Mouse (Mus musculus) ES-E14 (cell line): ENCODE measurements around the gene Wdr66. TPM values are rescaled to one million over a fixed set of nuclear protein-coding genes. Genes with fewer than 3 reads are reported as not detected.

ENCODE experiments used
- DNase-seq: peaks from one replicate; pipeline ENCODE4 v3.0.0-alpha.2; 2013; ENCODE audit warnings: low read depth, low spot score
- H3K27ac ChIP-seq: 2 replicates; pipeline ENCODE4 v1.5.1; 2012; ENCODE audit warnings: low read depth, mild to moderate bottlenecking, low read length, moderate library complexity, mixed read lengths; ENCODE audit not compliant: poor library complexity, insufficient read depth, severe bottlenecking
- H3K36me3 ChIP-seq: 2 replicates; pipeline ENCODE4 v1.6.1; 2012; ENCODE audit warnings: mild to moderate bottlenecking, low read length, moderate library complexity, mixed read lengths; ENCODE audit not compliant: control insufficient read depth, poor library complexity, insufficient read depth, severe bottlenecking
- H3K4me1 ChIP-seq, 2 experiments: fragments of 150-350 bp in 1 of 2; sonication (generic) in 1 of 2; 2 replicates each; pipeline ENCODE4 v1.6.1; 2012; ENCODE audit warnings: low read length in 2 of 2, mild to moderate bottlenecking in 1 of 2, mixed read lengths in 1 of 2; ENCODE audit not compliant: control insufficient read depth in 2 of 2, insufficient read depth in 2 of 2, poor library complexity in 1 of 2
- H3K4me3 ChIP-seq, 2 experiments: fragments of 150-350 bp in 1 of 2; sonication (generic) in 1 of 2; 2 replicates each; pipeline ENCODE4 v1.5.1; 2012; ENCODE audit warnings: low read length in 2 of 2, low read depth in 1 of 2, mild to moderate bottlenecking in 1 of 2, mixed read lengths in 1 of 2; ENCODE audit not compliant: insufficient read depth in 1 of 2, poor library complexity in 1 of 2, severe bottlenecking in 1 of 2
- H3K9ac ChIP-seq: 2 replicates; pipeline ENCODE4 v1.6.1; 2012; ENCODE audit warnings: low read depth, mild to moderate bottlenecking, low read length, mixed read lengths; ENCODE audit not compliant: poor library complexity, insufficient read depth, severe bottlenecking
- H3K9me3 ChIP-seq: fragments of 150-350 bp; sonication (generic); 2 replicates; pipeline ENCODE4 v1.6.1; 2012; ENCODE audit warnings: low read depth, mild to moderate bottlenecking, low read length; ENCODE audit not compliant: control insufficient read depth, insufficient read depth
- CHD2 ChIP-seq: IDR thresholded peaks from 2 replicates; pipeline ENCODE4 v1.6.1; 2014; ENCODE audit warnings: mild to moderate bottlenecking, low read depth, low read length, inconsistent platforms
- HCFC1 ChIP-seq: IDR thresholded peaks from 2 replicates; pipeline ENCODE4 v1.6.1; 2012; ENCODE audit warnings: low read length, inconsistent platforms, borderline replicate concordance; ENCODE audit not compliant: insufficient read depth
- MAFK ChIP-seq: IDR thresholded peaks from 2 replicates; pipeline ENCODE4 v1.6.1; 2014; ENCODE audit warnings: mild to moderate bottlenecking, low read depth, low read length, inconsistent platforms; ENCODE audit not compliant: insufficient read depth
- ZC3H11A ChIP-seq: IDR thresholded peaks from 2 replicates; pipeline ENCODE4 v1.6.1; 2012; ENCODE audit warnings: low read depth, mild to moderate bottlenecking, inconsistent platforms, low read length, borderline replicate concordance
- ZNF384 ChIP-seq: IDR thresholded peaks from 2 replicates; pipeline ENCODE4 v1.6.1; 2012; ENCODE audit warnings: low read depth, low read length, inconsistent platforms
- in situ Hi-C, 2 experiments: fragments of 600-800 bp; cut with MboI; formaldehyde crosslinking; loops; one replicate each; pipeline ENCODE4 v1.15.1; 2025; ENCODE audit warnings: low sequenced_read_pairs in 2 of 2, inconsistent platforms in 1 of 2; ENCODE audit not compliant: unreplicated experiment in 2 of 2
- total RNA-seq: library from RNA; depleted of rRNA; stranded (reverse); fragments of 300-350 nt; gene quantifications from 2 replicates; pipeline ENCODE4 v1.2.3, GENCODE M21; 2012

Wdr66 gene
- total RNA-seq, 1 experiment: 0.36 TPM

DNA sequence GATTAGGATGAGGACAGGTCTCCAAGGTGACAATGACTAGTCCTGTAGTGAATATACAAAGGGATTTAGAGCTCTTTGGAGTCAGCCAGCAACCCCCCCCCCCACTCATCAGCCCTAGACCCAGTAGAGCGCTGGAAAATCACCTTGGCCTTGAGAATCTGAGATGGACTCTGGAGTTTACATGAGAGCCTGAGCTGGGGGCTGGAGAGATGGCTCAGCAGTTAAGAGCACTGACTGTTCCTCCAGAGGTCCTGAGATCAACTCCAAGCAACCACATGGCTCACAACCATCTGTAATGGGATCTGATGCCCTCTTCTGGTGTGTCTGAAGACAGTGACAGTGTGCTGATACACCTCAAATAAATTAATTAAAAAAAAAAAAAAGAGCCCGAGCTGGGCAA, 96.1 kb downstream of the Wdr66 start:
- Histone ChIP-seq H3K36me3 (peaks cover 4% of the 10 kb centered on the region; the same call in 1 of the 2 replicates), H3K4me1 (peaks cover 5 to 28% of the 10 kb centered on the region in 2 experiments; a peak in 3 of 4 replicates), H3K9me3 (no peaks in the 10 kb centered on the region), H3K9ac (no peak overlapping the region), H3K27ac (no peak overlapping the region), H3K4me3 (no peak overlapping the region)
- in situ Hi-C loops: no loop called here
- TF ChIP-seq ZNF384 (no peak), CHD2 (no peak), MAFK (no peak), HCFC1 (no peak), ZC3H11A (no peak)
- DNase-seq: no peak

DNA sequence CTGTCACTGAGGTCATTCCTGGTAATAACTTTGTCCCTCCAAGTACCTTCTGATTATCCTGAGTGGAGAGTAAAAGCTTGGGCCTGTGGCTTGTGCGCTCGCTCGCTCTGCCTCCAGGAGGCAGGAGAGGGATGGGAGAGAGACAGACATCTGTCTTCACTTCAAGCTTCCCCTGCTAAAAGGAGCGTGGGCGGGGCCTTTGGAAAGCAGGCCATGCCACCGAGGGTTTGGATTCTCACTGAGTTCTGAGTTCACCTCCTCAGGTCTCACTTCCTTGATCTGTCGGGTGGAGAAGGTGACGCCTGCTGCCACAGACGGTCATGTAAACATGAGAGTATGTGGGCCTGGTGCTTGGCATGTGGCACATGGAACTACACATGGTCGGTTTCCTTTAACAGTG, 98.5 kb downstream of the Wdr66 start:
- in situ Hi-C loops: no loop called here
- H3K4me3 ChIP-seq: no peak overlapping the region
- H3K4me1 ChIP-seq: peaks cover 5 to 37% of the 10 kb centered on the region in 2 experiments
- H3K36me3 ChIP-seq: peaks cover 5% of the 10 kb centered on the region; the same call in 1 of the 2 replicates
- TF ChIP-seq HCFC1 (no peak), ZC3H11A (no peak), ZNF384 (no peak), CHD2 (no peak), MAFK (no peak)
- H3K9ac ChIP-seq: no peak overlapping the region
- no peak for DNase-seq
- no peak overlapping the region; the same call in 1 of the 2 replicates for H3K27ac ChIP-seq
- H3K9me3 ChIP-seq: no peaks in the 10 kb centered on the region

DNA sequence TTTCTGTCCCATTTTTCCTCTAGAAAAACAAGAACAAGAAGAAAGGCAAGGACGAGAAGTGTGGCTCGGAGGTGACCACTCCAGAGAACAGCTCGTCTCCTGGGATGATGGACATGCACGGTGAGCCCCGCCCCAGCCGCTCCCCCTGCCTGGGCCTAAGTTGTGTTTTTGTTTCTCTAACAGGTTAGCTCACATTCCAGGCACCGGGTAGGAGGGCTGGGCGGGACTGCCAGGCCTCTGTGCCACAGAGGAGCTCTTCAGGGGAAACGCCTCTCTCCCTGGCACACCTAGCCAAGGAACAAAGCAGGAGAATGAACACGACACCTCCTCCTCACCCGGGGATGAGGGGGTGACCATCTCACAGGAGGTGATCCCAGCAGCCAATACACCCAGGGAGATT, 104.0 kb downstream of the Wdr66 start:
- in situ Hi-C loops: no loop called here
- peaks cover 45% of the 10 kb centered on the region for H3K36me3 ChIP-seq
- no peak overlapping the region for H3K9ac ChIP-seq
- TF ChIP-seq MAFK (no peak), ZNF384 (no peak), CHD2 (no peak), ZC3H11A (no peak), HCFC1 (no peak)
- no peak overlapping the region for H3K4me3 ChIP-seq
- H3K4me1 ChIP-seq: peaks cover 2 to 25% of the 10 kb centered on the region in 2 experiments
- H3K27ac ChIP-seq: no peak overlapping the region; the same call in 1 of the 2 replicates
- no peak for DNase-seq
- no peaks in the 10 kb centered on the region for H3K9me3 ChIP-seq

DNA sequence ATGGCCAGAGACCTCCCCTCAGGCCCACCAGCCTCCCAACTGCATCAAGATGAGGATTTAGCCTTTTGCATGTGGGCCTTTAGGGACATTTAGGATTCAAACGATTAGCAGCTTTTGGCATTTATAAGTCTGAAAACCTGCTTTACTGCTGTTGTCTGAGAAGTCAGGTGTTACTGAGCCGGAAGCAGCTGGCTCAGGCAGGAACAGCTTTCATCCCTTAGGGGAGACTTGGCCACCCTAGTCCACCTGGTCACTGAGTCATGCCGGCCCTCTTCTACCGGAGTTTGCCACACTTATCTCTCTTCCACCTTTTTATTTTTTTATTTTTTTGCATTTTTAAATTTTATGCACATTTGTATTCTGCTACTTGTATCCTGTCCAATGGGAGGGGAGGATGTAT, 105.4 kb downstream of the Wdr66 start:
- DNase-seq: no peak
- Histone ChIP-seq H3K9me3 (no peaks in the 10 kb centered on the region), H3K4me1 (peaks cover 2 to 25% of the 10 kb centered on the region in 2 experiments), H3K9ac (no peak overlapping the region), H3K4me3 (no peak overlapping the region), H3K27ac (no peak overlapping the region), H3K36me3 (peaks cover 50% of the 10 kb centered on the region)
- no peak for TF ChIP-seq ZNF384
- TF ChIP-seq CHD2: no peak
- no peak for TF ChIP-seq MAFK
- TF ChIP-seq HCFC1: no peak
- TF ChIP-seq ZC3H11A: no peak
- in situ Hi-C loops: no loop called here

DNA sequence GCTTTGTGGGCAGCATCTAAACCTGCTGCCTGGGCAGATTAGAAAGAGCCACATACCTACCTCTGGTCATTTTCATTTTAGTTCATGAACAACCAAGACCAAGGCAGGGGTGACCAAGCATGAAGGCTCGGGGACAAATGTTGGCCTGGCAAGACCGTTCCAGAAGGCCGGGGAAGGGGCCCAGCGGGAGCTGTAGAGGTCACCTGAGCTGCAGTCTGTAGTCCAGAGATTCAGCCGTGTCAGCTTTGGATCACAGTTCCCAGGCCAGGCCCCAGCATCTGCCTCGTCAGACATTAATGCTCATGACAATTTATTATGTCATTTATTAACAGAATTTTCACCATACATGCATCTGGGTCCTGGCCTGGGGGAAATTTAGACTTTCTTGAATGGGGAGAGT, 107.5 kb downstream of the Wdr66 start:
- Histone ChIP-seq H3K4me3 (no peak overlapping the region), H3K27ac (no peak overlapping the region), H3K9ac (no peak overlapping the region), H3K9me3 (no peaks in the 10 kb centered on the region), H3K4me1 (peaks cover 2 to 35% of the 10 kb centered on the region in 2 experiments), H3K36me3 (peaks cover 59% of the 10 kb centered on the region)
- TF ChIP-seq ZNF384 (no peak), ZC3H11A (no peak), CHD2 (no peak)
- in situ Hi-C loops: no loop called here
- DNase-seq: no peak
